Mouse (Mus musculus): ENCODE measurements at regions not wholly inside any gene's neighbourhood (a gene's known extent, or its start where the extent isn't known, plus 50 kb on each side); places are given as distances from the start of the nearest gene placed in this dataset.
"Not testable (repeated sequence)": the region's sequence is repeated elsewhere in the genome, so short reads cannot be mapped to it uniquely, and the experiment has no call there.

DNA sequence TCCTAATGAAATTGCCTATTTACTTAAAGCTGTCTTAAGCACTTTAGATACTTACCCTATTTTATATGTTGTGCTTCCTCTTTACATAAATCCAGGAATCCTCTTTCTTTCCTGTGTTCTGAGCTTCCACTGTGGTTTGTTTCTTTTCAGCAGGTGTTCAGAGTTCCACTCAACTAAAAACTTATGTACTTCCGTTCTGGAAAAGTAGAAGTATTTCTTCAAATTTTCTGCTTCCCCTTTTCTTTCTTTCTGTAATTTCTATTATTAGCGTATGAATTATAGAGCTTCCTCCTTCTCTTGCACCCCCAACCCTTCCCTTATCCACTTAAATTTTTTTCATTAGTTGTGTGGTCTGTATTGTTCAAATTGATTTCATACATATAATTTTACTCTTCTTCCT is 165.8 kb upstream of the Nudt12 start:
- no peak for DNase-seq

DNA sequence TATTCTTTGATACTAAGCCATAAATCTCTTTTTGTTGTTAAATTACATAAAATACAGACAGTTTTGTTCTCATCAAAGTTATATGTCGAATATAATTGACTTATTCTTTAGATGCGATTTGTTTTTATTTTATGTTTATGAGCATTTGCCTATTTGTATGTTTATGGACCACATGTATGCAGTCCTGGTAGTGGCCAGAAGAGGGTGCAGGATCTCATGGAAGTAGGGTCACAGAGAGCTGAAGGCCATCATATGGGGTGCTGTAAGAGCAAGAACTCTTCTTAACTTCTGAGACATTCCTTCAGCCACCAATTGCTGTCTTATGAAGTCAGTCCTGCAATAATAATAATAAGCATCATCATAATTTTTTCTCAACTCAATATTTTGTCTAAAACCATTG is 143.2 kb upstream of the Nudt12 start:
- no peak for DNase-seq

DNA sequence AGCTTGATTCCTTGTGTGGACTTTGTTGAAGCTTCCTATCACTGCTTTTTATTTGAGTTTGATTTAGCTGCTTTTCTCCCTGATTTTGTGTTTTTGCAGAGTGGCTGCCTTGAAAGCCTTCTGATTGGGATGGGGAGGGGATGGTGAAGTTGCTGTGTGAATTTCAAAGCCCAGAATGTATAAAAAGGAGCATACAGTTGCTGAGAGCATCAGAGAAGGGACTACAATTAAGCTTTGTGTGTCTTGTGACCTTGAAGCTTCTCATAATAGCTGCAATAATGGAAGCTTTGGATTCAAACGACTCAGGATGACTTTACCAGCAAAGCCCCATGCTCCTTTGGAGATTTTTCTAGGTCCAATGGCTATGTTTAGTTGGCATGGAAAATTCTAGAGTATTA is 130.6 kb upstream of the Nudt12 start:
- no peak for DNase-seq

DNA sequence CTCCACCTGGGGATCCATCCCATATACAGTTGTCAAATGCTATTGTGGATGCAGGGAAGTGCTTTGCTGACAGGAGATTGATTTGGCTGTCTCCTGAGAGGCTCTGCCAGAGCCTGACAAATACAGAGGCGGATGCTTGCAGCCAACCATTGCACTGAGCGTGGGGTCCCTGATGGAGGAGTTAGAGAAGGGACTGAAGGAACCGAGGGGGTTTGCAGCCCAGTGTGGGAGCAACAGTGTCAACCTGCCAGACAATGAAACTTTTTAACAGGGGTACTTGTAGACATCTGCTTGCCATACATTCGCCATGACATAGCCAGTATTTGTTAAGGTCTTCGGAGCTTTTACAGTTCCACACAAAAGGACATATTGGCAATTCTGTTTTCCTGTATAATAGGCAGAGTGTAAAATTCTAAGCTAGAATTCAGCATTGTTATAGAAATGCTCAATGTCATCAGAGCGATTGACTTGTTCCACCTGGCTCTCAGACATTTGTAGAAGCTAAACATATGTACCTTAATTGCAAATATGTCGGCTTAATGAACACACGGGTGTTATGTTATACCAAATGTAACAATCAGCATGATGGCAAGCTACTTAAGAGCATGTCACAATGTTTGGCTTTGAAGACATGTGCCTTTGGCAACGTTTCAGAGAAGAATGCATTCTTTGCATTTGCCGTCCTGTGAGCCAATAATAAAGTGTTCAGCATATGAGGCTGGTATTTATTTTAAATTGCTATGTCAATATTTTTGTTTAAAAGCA is 130.0 kb upstream of the Nudt12 start:
- no peak for DNase-seq

DNA sequence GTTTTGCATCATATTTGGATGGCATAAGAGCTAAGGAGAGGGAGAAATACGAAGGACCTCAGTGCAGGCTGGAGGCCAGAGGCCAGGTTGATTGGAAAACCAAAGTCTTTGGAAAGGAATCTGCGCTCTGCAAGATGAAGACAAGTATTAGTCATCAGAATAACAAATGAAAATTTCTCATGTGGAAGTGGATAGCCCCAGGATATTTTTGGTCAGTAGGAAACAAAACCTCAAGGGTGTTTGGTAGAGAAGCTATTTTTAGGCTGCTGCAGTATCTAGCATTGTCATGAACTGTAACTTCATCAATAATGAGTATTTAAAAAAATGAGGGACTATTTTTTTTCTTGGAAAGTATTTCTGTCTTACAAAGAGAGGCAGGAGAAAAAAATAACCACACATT is 125.6 kb upstream of the Nudt12 start:
- DNase-seq: no peak

DNA sequence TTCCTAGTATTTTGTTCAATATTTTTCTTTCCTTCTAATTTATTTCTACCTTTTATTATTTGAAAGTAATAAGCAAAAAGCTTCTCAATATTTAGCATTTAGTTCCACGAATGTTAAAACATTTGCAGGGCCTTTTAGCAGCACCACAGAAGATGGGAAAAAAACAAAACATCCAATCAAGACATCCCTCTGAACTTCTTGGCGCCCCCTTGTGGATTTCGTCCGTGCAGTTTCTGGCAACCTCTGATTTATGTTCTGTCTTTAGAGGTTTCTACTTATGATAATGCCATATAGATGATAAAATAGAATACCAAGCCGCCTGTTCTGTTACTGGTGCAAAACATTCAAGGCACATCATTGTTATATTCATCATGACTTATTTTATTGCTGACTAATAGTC is 86.2 kb upstream of the Nudt12 start:
- peak; percentile 1 for DNase-seq

DNA sequence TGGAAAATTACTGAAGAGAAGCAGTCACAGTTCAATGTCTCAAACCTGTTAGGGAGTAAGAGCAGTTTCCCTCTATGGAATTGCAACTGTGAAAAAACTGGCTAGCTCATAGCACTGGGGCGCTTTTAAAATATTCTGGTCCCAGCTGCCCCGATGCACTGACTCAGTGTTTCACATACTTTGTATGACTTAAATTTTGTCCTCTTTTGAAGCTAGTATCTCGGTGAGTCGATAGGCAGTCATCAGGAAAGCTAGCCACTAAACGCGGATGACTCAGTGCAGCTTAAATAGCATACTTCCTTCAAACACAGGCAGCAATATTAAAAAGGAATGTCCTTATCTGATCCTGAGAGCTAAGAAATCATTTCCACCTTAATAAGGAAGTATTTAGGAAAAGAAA is 63.7 kb upstream of the Nudt12 start:
- not testable (repeated sequence) for DNase-seq

DNA sequence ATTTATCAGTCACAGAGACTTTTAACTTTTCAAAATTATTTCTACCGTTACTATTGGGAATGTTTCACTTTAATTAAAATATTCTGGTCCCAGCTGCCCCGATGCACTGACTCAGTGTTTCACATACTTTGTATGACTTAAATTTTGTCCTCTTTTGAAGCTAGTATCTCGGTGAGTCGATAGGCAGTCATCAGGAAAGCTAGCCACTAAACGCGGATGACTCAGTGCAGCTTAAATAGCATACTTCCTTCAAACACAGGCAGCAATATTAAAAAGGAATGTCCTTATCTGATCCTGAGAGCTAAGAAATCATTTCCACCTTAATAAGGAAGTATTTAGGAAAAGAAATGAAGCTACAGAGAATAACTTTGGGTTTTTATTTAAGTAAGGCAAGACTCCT is 63.2 kb upstream of the Nudt12 start:
- not testable (repeated sequence) for DNase-seq

Data from kidney, adult 11 months (tissue).